Mouse (Mus musculus): ENCODE measurements around the gene Kcnk4.

Gene Kcnk4

GRCm38 (mm10) chr19:6892512-6892911 lies 41.8 kb downstream of the Kcnk4 start:
- DNase-seq (ENCODE audit: low spot score in 2 of 2): no peak

GRCm38 (mm10) chr19:6877965-6878364 lies 56.4 kb downstream of the Kcnk4 start:
- DNase-seq (ENCODE audit: low spot score in 2 of 2): no peak

- no peak for DNase-seq (ENCODE audit: low spot score in 2 of 2)
Measured at GRCm38 (mm10) chr19:6876799-6877198, 57.5 kb downstream of the Kcnk4 start.

DNA sequence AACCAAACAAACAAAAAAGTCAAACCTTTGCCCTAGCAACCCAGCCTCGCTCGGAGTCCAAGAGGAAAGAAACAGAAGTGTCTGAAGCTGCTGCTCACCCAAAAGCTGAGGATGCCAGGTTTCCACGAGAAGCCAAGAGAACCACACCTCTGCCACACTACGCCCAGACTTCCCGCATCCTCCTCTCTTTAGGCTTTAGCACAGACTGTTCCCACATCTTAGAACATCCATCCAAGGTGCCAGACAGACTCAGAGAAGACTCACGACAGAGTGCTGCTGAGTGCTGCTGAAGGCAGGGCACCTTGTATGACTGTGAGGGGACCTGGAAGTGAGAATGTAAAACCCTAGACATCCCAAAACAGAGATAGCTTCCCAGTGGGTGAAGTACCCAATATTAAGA lies 58.5 kb downstream of the Kcnk4 start:
- DNase-seq (ENCODE audit: low spot score in 2 of 2): no peak

DNA sequence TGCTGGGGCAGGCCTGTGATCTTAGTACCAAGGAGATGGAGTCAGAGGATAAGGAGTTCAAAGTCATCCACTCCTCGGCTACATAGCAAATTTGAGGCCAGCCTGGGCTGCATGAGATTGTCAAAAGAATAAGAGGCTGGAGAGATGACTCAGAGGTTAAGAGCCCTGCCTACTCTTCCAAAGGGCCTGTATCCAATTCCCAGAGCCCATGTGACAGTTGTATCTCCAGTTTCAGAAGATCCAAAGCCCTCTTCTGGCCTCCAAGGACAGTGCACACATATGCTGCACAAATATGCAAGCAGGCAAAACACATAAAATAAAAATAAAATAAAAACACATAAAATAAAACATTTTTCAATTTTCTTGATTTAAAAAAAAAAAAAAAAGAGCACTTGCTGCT lies 60.1 kb downstream of the Kcnk4 start:
- DNase-seq (ENCODE audit: low spot score in 2 of 2): no peak
